17 mouse cellular contexts compared by ENCODE assay signal in genomic region chr19:42837591-42837990, GRCm38 (mm10). TPM values are rescaled to one million over a fixed set of nuclear protein-coding genes. Genes with fewer than 3 reads are reported as not detected.
A peak's percentile ranks its signal among the peaks of the same experiment; 100 is the strongest.
DNase-seq lines count a peak whose midpoint lies in the region; ATAC-seq lines count a peak whose summit lies in the region.
"Had no signal": no experiment of that assay in that cellular context is flagged by ENCODE, and none has a peak within 500 bp of the region (broad histone marks: within the 10 kb centered on the region; RNA-seq: fewer than 3 reads in every experiment).

No protein-coding gene starts in this region.

- intact Hi-C loops in left cerebral cortex, postnatal 4 days (cut with DNase I) = no loop called here
- intact Hi-C loops in left cerebral cortex, postnatal 14 days (cut with DNase I) = no loop called here

- peak; percentile 6 for DNase-seq in cerebellum, adult 11 months
- no peak for DNase-seq in cerebellum, adult 8-10 months
- DNase-seq in left cerebral cortex, postnatal 4 days = peak; percentile 65
- DNase-seq in left cerebral cortex, postnatal 14 days (ENCODE audit: low spot score in 2 of 2) = no peak
- DNase-seq in cerebellum, adult 18-20 months = peak; percentile 30 to 34
- DNase-seq in right cerebral cortex, adult 2 months (ENCODE audit: low spot score in 2 of 2) = no peak
- DNase-seq in adrenal gland, adult 18-20 months (ENCODE audit: low spot score in 2 of 2) = no peak
- DNase-seq: adrenal gland, adult 2 months; heart, adult 18-20 months; lung, adult 18-20 months; retina, postnatal 1 day; spleen, adult 18-20 months; thymus, adult 2 months had no signal

- peak; percentile 69 for ATAC-seq in granulocyte monocyte progenitor cell, adult 5-6 weeks (replicated peaks; ENCODE audit: poor library complexity, severe bottlenecking)
- ATAC-seq: CD4-positive, CD25-positive, alpha-beta regulatory T cell, adult 4 months; intestine, embryonic 16.5 days; midbrain, embryonic 15.5 days had no signal

RNA-seq across cellular contexts. Expression of gene Hps1, which starts 57.8 kb away (rescaled TPM):
- 10 to 100 TPM; 14.0 to 15.9 TPM for total RNA-seq in left cerebral cortex, postnatal 4 days (2021)
- total RNA-seq in left cerebral cortex, postnatal 14 days (2021) = 10 to 100 TPM in 1 of 2 experiments, 1 to 10 TPM in 1; 9.4 to 11.1 TPM
- 24.1 and 32.2 TPM in 2 replicates for total RNA-seq in granulocyte monocyte progenitor cell, adult 5-6 weeks (2014; fragmentation: Nextera tagmentation)
- 22.7 and 34.4 TPM in 2 replicates for total RNA-seq in granulocyte monocyte progenitor cell, adult 5-6 weeks (2017)
- total RNA-seq in adrenal gland, adult 18-20 months (2021) = 10 to 100 TPM; 19.7 to 26.3 TPM

Comparison
In these comparisons a context has a peak if more than half of its experiments do, and no peak if none do; other contexts are left out.
1. DNase-seq: peak in cerebellum, adult 11 months (single experiment), left cerebral cortex, postnatal 4 days (single experiment) and cerebellum, adult 18-20 months (2 of 2); none in cerebellum, adult 8-10 months (single experiment), left cerebral cortex, postnatal 14 days (0 of 2), right cerebral cortex, adult 2 months (0 of 2) and adrenal gland, adult 18-20 months (0 of 2).